Mouse (Mus musculus): Measurements from ENCODE around the gene Gm42517. TPM values are rescaled to one million over a fixed set of nuclear protein-coding genes. Genes with fewer than 3 reads are reported as not detected.

Gm42517 gene
- total and polyA plus RNA-seq, 3 experiments: 1.0 to 2.0 (median 1.3) TPM

- Histone ChIP-seq H3K4me3 (no peak overlapping the region), H3K27ac (no peak overlapping the region), H3K36me3 (ENCODE audit: control insufficient read depth, insufficient read depth, low read length) (no peaks in the 10 kb centered on the region), H3K9ac (ENCODE audit: low read depth, low read length) (no peak overlapping the region), H3K79me2 (replicated peaks; ENCODE audit: control insufficient read depth, insufficient read depth, low read length) (no peaks in the 10 kb centered on the region), H3K4me1 (ENCODE audit: control insufficient read depth, insufficient read depth, low read length) (no peaks in the 10 kb centered on the region), H3K27me3 (ENCODE audit: control insufficient read depth, insufficient read depth, low read length) (no peaks in the 10 kb centered on the region)
- no peak for TF ChIP-seq POLR2A (IDR thresholded peaks at IDR 0.05; ENCODE audit: insufficient read depth, low read depth, low read length)
- no peak for TF ChIP-seq EP300 (IDR thresholded peaks at IDR 0.05; ENCODE audit: insufficient read depth, low read depth, low read length)
- TF ChIP-seq CTCF (IDR thresholded peaks at IDR 0.05): no peak
- DNase-seq: no peak
- 80% methylated on average over 6 of the region's 6 CpGs for WGBS
- intact Hi-C loops (cut with DNase I): no loop called here
Measured at GRCm38 (mm10) chr5:108347843-108348242, 19.9 kb downstream of the Gm42517 start.

GRCm38 (mm10) chr5:108345313-108346071, 22.2 kb downstream of the Gm42517 start:
- no peak overlapping the region for H3K9ac ChIP-seq (ENCODE audit: low read depth, low read length)
- no peak overlapping the region for H3K27ac ChIP-seq
- intact Hi-C loops (cut with DNase I): no loop called here
- no peaks in the 10 kb centered on the region for H3K79me2 ChIP-seq (replicated peaks; ENCODE audit: control insufficient read depth, insufficient read depth, low read length)
- WGBS: 81% methylated on average over 10 of the region's 10 CpGs
- H3K36me3 ChIP-seq (ENCODE audit: control insufficient read depth, insufficient read depth, low read length): no peaks in the 10 kb centered on the region
- H3K4me3 ChIP-seq: no peak overlapping the region
- TF ChIP-seq EP300 (IDR thresholded peaks at IDR 0.05; ENCODE audit: insufficient read depth, low read depth, low read length): no peak
- TF ChIP-seq CTCF (IDR thresholded peaks at IDR 0.05): no peak
- TF ChIP-seq POLR2A (IDR thresholded peaks at IDR 0.05; ENCODE audit: insufficient read depth, low read depth, low read length): no peak
- H3K27me3 ChIP-seq (ENCODE audit: control insufficient read depth, insufficient read depth, low read length): no peaks in the 10 kb centered on the region
- no peak for DNase-seq
- H3K4me1 ChIP-seq (ENCODE audit: control insufficient read depth, insufficient read depth, low read length): no peaks in the 10 kb centered on the region

- Histone ChIP-seq H3K4me1 (ENCODE audit: control insufficient read depth, insufficient read depth, low read length) (no peaks in the 10 kb centered on the region), H3K4me3 (no peak overlapping the region), H3K27me3 (ENCODE audit: control insufficient read depth, insufficient read depth, low read length) (no peaks in the 10 kb centered on the region), H3K9ac (ENCODE audit: low read depth, low read length) (no peak overlapping the region), H3K79me2 (replicated peaks; ENCODE audit: control insufficient read depth, insufficient read depth, low read length) (no peaks in the 10 kb centered on the region), H3K27ac (no peak overlapping the region), H3K36me3 (ENCODE audit: control insufficient read depth, insufficient read depth, low read length) (peaks cover 2% of the 10 kb centered on the region; the same call in 1 of the 2 replicates)
- WGBS: 95% methylated on average over 4 of the region's 4 CpGs
- intact Hi-C loops (cut with DNase I): no loop called here
- TF ChIP-seq CTCF (IDR thresholded peaks at IDR 0.05): no peak
- TF ChIP-seq EP300 (IDR thresholded peaks at IDR 0.05; ENCODE audit: insufficient read depth, low read depth, low read length): no peak
- TF ChIP-seq POLR2A (IDR thresholded peaks at IDR 0.05; ENCODE audit: insufficient read depth, low read depth, low read length): no peak
- DNase-seq: no peak
Measured at GRCm38 (mm10) chr5:108343680-108344170, 24.0 kb downstream of the Gm42517 start.

- Histone ChIP-seq H3K79me2 (replicated peaks; ENCODE audit: control insufficient read depth, insufficient read depth, low read length) (no peaks in the 10 kb centered on the region), H3K27ac (no peak overlapping the region), H3K9ac (ENCODE audit: low read depth, low read length) (no peak overlapping the region), H3K4me1 (ENCODE audit: control insufficient read depth, insufficient read depth, low read length) (no peaks in the 10 kb centered on the region), H3K4me3 (no peak overlapping the region), H3K36me3 (ENCODE audit: control insufficient read depth, insufficient read depth, low read length) (peaks cover 4% of the 10 kb centered on the region; the same call in 1 of the 2 replicates), H3K27me3 (ENCODE audit: control insufficient read depth, insufficient read depth, low read length) (no peaks in the 10 kb centered on the region)
- DNase-seq: no peak
- WGBS: 79% methylated on average over 3 of the region's 3 CpGs
- TF ChIP-seq POLR2A (IDR thresholded peaks at IDR 0.05; ENCODE audit: insufficient read depth, low read depth, low read length) (no peak), EP300 (IDR thresholded peaks at IDR 0.05; ENCODE audit: insufficient read depth, low read depth, low read length) (no peak), CTCF (IDR thresholded peaks at IDR 0.05) (no peak)
- intact Hi-C loops (cut with DNase I): no loop called here
Measured at GRCm38 (mm10) chr5:108338049-108338448, 29.7 kb downstream of the Gm42517 start.

- H3K27ac ChIP-seq: no peak overlapping the region
- H3K4me1 ChIP-seq (ENCODE audit: control insufficient read depth, insufficient read depth, low read length): no peaks in the 10 kb centered on the region
- WGBS: 69% methylated on average over 4 of the region's 4 CpGs
- no peak for DNase-seq
- H3K36me3 ChIP-seq (ENCODE audit: control insufficient read depth, insufficient read depth, low read length): peaks cover 4% of the 10 kb centered on the region; the same call in 1 of the 2 replicates
- H3K9ac ChIP-seq (ENCODE audit: low read depth, low read length): no peak overlapping the region
- no peaks in the 10 kb centered on the region for H3K27me3 ChIP-seq (ENCODE audit: control insufficient read depth, insufficient read depth, low read length)
- H3K79me2 ChIP-seq (replicated peaks; ENCODE audit: control insufficient read depth, insufficient read depth, low read length): no peaks in the 10 kb centered on the region
- no peak for TF ChIP-seq CTCF (IDR thresholded peaks at IDR 0.05)
- H3K4me3 ChIP-seq: no peak overlapping the region
- intact Hi-C loops (cut with DNase I): no loop called here
Measured at GRCm38 (mm10) chr5:108337385-108337784, 30.3 kb downstream of the Gm42517 start.

GRCm38 (mm10) chr5:108331051-108331450, 36.7 kb downstream of the Gm42517 start:
- TF ChIP-seq POLR2A (IDR thresholded peaks at IDR 0.05; ENCODE audit: insufficient read depth, low read depth, low read length): no peak
- TF ChIP-seq EP300 (IDR thresholded peaks at IDR 0.05; ENCODE audit: insufficient read depth, low read depth, low read length): no peak
- Histone ChIP-seq H3K79me2 (replicated peaks; ENCODE audit: control insufficient read depth, insufficient read depth, low read length) (no peaks in the 10 kb centered on the region), H3K27me3 (ENCODE audit: control insufficient read depth, insufficient read depth, low read length) (no peaks in the 10 kb centered on the region), H3K4me3 (no peak overlapping the region), H3K36me3 (ENCODE audit: control insufficient read depth, insufficient read depth, low read length) (no peaks in the 10 kb centered on the region; the same call in 1 of the 2 replicates), H3K4me1 (ENCODE audit: control insufficient read depth, insufficient read depth, low read length) (no peaks in the 10 kb centered on the region), H3K27ac (no peak overlapping the region), H3K9ac (ENCODE audit: low read depth, low read length) (no peak overlapping the region)
- no peak for DNase-seq
- 76% methylated on average over 1 of the region's 1 CpGs for WGBS
- intact Hi-C loops (cut with DNase I): no loop called here

Other genes starting within 250 kb of the Gm42517 start
- gene Tmed5, start 235.3 kb downstream of the Gm42517 start, total RNA-seq (2021): 10 to 100 TPM; 28.6 to 29.8 TPM
- gene Tmed5, start 235.3 kb downstream of the Gm42517 start, polyA plus RNA-seq (2012; rRNA removed): 20.2 and 32.4 TPM in 2 replicates
- under 1 TPM; 0.18 to 0.39 TPM for gene Ccdc18, start 235.0 kb downstream of the Gm42517 start, total RNA-seq (2021)
- not detected in 2 replicates for gene Ccdc18, start 235.0 kb downstream of the Gm42517 start, polyA plus RNA-seq (2012; rRNA removed)
- gene Dr1, start 99.0 kb downstream of the Gm42517 start, total RNA-seq (2021): 10 to 100 TPM; 19.9 to 20.3 TPM
- gene Dr1, start 99.0 kb downstream of the Gm42517 start, polyA plus RNA-seq (2012; rRNA removed): 9.0 and 13.1 TPM in 2 replicates
- gene Pigg, start 55.3 kb downstream of the Gm42517 start, total RNA-seq (2021): 10 to 100 TPM; 10.0 to 10.4 TPM
- 5.9 and 11.3 TPM in 2 replicates for gene Pigg, start 55.3 kb downstream of the Gm42517 start, polyA plus RNA-seq (2012; rRNA removed)
- gene Pde6b, start 20.5 kb upstream of the Gm42517 start, total RNA-seq (2021): not detected
- gene Pde6b, start 20.5 kb upstream of the Gm42517 start, polyA plus RNA-seq (2012; rRNA removed): not detected in 2 replicates
- gene Atp5k, start 66.5 kb upstream of the Gm42517 start, total RNA-seq (2021): 1,000 to 10,000 TPM in 1 of 2 experiments, 100 to 1,000 TPM in 1; 914 to 1,090 TPM
- 320 TPM in 2 replicates for gene Atp5k, start 66.5 kb upstream of the Gm42517 start, polyA plus RNA-seq (2012; rRNA removed)
- 1 to 10 TPM; 1.1 to 1.7 TPM for gene Mfsd7a, start 81.0 kb upstream of the Gm42517 start, total RNA-seq (2021)
- 4.5 and 5.3 TPM in 2 replicates for gene Mfsd7a, start 81.0 kb upstream of the Gm42517 start, polyA plus RNA-seq (2012; rRNA removed)
- gene Pcgf3, start 93.3 kb upstream of the Gm42517 start, total RNA-seq (2021): 10 to 100 TPM; 31.2 to 32.7 TPM
- 7.5 and 14.8 TPM in 2 replicates for gene Pcgf3, start 93.3 kb upstream of the Gm42517 start, polyA plus RNA-seq (2012; rRNA removed)
- under 1 TPM in 1 of 2 experiments, not detected in 1; 0.36 TPM for gene Cplx1, start 182.1 kb upstream of the Gm42517 start, total RNA-seq (2021)
- gene Cplx1, start 182.1 kb upstream of the Gm42517 start, polyA plus RNA-seq (2012; rRNA removed): 0.45 and 0.88 TPM in 2 replicates

All from heart, adult 2 months (tissue).